12 mouse cellular contexts compared by ENCODE assay signal in the genomic region with DNA sequence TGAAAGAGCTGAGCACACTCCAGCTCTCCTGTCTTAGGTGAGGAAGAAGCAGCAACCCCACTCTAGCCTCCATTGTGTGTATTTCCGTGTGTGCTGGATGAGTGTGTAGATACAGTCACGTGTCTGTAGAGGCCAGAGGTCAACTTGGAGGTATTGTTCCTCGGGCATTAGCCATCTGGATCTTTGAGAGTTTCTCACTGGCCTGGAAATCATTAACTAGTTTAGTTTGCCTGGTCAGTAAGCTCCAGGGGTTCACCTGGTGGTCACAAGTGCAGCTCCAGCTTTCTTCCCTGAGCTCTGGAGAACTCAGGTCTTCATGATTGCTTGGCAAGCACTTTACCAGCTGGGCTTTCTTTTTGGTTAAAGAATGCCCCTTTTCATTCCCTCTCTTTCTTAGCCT. TPM values are rescaled to one million over a fixed set of nuclear protein-coding genes. Genes with fewer than 3 reads are reported as not detected.
DNase-seq lines count a peak whose midpoint lies in the region; TF ChIP-seq lines count a peak whose summit lies in the region.
"Had no signal": no experiment of that assay in that cellular context is flagged by ENCODE, and none has a peak within 500 bp of the region (broad histone marks: within the 10 kb centered on the region; RNA-seq: fewer than 3 reads in every experiment).

No protein-coding gene starts in this region.

- intact Hi-C loops in heart, adult 2 months (cut with DNase I): no loop called here
- intact Hi-C loops in heart, postnatal 10 days (cut with DNase I): no loop called here

- DNase-seq in heart, adult 2 months: no peak
- no peak for DNase-seq in heart, postnatal 10 days
- DNase-seq in forelimb bud, embryonic 11.5 days (ENCODE audit: low read depth, low spot score): peak; percentile 32
- peak; percentile 84 to 89 for DNase-seq in kidney, postnatal 36 days
- peak; percentile 54 for DNase-seq in lung, postnatal 36 days
- DNase-seq in testis, postnatal 14 days (ENCODE audit: low spot score): no peak
- no peak for DNase-seq in left cerebral cortex, adult 18-20 months (ENCODE audit: low spot score in 2 of 2)
- no peak for DNase-seq in thymus, adult 2 months
- DNase-seq: right cerebral cortex, postnatal 4 days had no signal

- WGBS in heart, adult 2 months: 28% methylated on average over 3 of the region's 3 CpGs
- WGBS in thymus, adult 2 months: 98% methylated on average over 3 of the region's 3 CpGs

- H3K36me3 ChIP-seq in heart, adult 2 months (ENCODE audit: control insufficient read depth, insufficient read depth, low read length): peaks cover 9% of the 10 kb centered on the region
- peaks cover 5% of the 10 kb centered on the region; the same call in 1 of the 2 replicates for H3K36me3 ChIP-seq in thymus, adult 2 months (ENCODE audit: control insufficient read depth, insufficient read depth, low read length)

- no peak for TF ChIP-seq EP300 in heart, adult 2 months (IDR thresholded peaks at IDR 0.05; ENCODE audit: insufficient read depth, low read depth, low read length)

- peak; percentile 57 for TF ChIP-seq CTCF in heart, adult 2 months (IDR thresholded peaks at IDR 0.05)
- no peak for TF ChIP-seq CTCF in thymus, adult 2 months (IDR thresholded peaks at IDR 0.05; ENCODE audit: borderline replicate concordance, control insufficient read depth, extremely low read depth, insufficient read depth, low read length, poor library complexity)

- no peaks in the 10 kb centered on the region for H3K27me3 ChIP-seq in heart, adult 2 months (ENCODE audit: control insufficient read depth, insufficient read depth, low read length)
- H3K27me3 ChIP-seq in thymus, adult 2 months (ENCODE audit: control insufficient read depth, insufficient read depth, low read length): no peaks in the 10 kb centered on the region
- H3K27me3 ChIP-seq: limb, embryonic 12.5 days had no signal

- H3K4me1 ChIP-seq in heart, adult 2 months (ENCODE audit: control insufficient read depth, insufficient read depth, low read length): peaks cover 9% of the 10 kb centered on the region
- H3K4me1 ChIP-seq in thymus, adult 2 months (replicated peaks; ENCODE audit: control insufficient read depth, insufficient read depth, low read length): no peaks in the 10 kb centered on the region

- H3K9ac ChIP-seq in heart, adult 2 months (ENCODE audit: low read depth, low read length): no peak overlapping the region
- H3K9ac ChIP-seq: limb, embryonic 12.5 days had no signal

- H3K4me3 ChIP-seq in heart, adult 2 months: no peak overlapping the region
- no peak overlapping the region for H3K4me3 ChIP-seq in thymus, adult 2 months (ENCODE audit: control insufficient read depth, insufficient read depth, low read length)
- H3K4me3 ChIP-seq: limb, embryonic 12.5 days; myocyte had no signal

- no peak for TF ChIP-seq POLR2A in heart, adult 2 months (IDR thresholded peaks at IDR 0.05; ENCODE audit: insufficient read depth, low read depth, low read length)
- TF ChIP-seq POLR2A in thymus, adult 2 months (IDR thresholded peaks at IDR 0.05; ENCODE audit: control insufficient read depth, extremely low read depth, insufficient read depth, low read length, poor library complexity): no peak

- H3K27ac ChIP-seq in heart, adult 2 months: no peak overlapping the region
- no peak overlapping the region for H3K27ac ChIP-seq in thymus, adult 2 months (ENCODE audit: control insufficient read depth, insufficient read depth, low read length)
- H3K27ac ChIP-seq: limb, embryonic 12.5 days had no signal

- H3K79me2 ChIP-seq in heart, adult 2 months (replicated peaks; ENCODE audit: control insufficient read depth, insufficient read depth, low read length): no peaks in the 10 kb centered on the region

RNA-seq across cellular contexts. Expression of a gene that starts 11.7 kb away (rescaled TPM):
- 10 to 100 TPM; 48.1 to 48.6 TPM for total RNA-seq in heart, adult 2 months (2021)
- 64.2 and 77.2 TPM in 2 replicates for polyA plus RNA-seq in heart, adult 2 months (2012; rRNA removed)
- total RNA-seq in heart, postnatal 10 days (2021): 10 to 100 TPM; 46.8 to 50.9 TPM
- 100 to 1,000 TPM; 159 to 172 TPM for total RNA-seq in left cerebral cortex, adult 18-20 months (2021)
- polyA plus RNA-seq in thymus, adult 2 months (2012; rRNA removed): 129 and 140 TPM in 2 replicates

RNA-seq across cellular contexts. Expression of a gene that starts 50.5 kb away (rescaled TPM):
- under 1 TPM in 1 of 2 experiments, not detected in 1; 0.05 TPM for total RNA-seq in heart, adult 2 months (2021)
- 0.06 and 0.08 TPM in 2 replicates for polyA plus RNA-seq in heart, adult 2 months (2012; rRNA removed)
- total RNA-seq in heart, postnatal 10 days (2021): under 1 TPM in 1 of 2 experiments, not detected in 1; 0.07 TPM
- total RNA-seq in left cerebral cortex, adult 18-20 months (2021): 10 to 100 TPM; 46.2 to 59.5 TPM
- 2.8 and 3.7 TPM in 2 replicates for polyA plus RNA-seq in thymus, adult 2 months (2012; rRNA removed)
- total RNA-seq: heart, postnatal 25 days had no signal

RNA-seq across cellular contexts. Expression of a gene that starts 59.6 kb away (rescaled TPM):
- total RNA-seq in heart, adult 2 months (2021): 1 to 10 TPM; 5.0 to 8.1 TPM
- polyA plus RNA-seq in heart, adult 2 months (2012; rRNA removed): 5.2 and 5.4 TPM in 2 replicates
- 1 to 10 TPM in 1 of 2 experiments, under 1 TPM in 1; 0.69 to 1.9 TPM for total RNA-seq in heart, postnatal 10 days (2021)
- 10 to 100 TPM; 78.2 to 86.3 TPM for total RNA-seq in left cerebral cortex, adult 18-20 months (2021)
- 5.1 and 6.5 TPM in 2 replicates for polyA plus RNA-seq in thymus, adult 2 months (2012; rRNA removed)

Comparison
In these comparisons a context has a peak if more than half of its experiments do, and no peak if none do; other contexts are left out.
1. DNase-seq: peak in forelimb bud, embryonic 11.5 days (single experiment), kidney, postnatal 36 days (2 of 2) and lung, postnatal 36 days (single experiment); none in heart, adult 2 months (0 of 2), heart, postnatal 10 days (0 of 2), testis, postnatal 14 days (single experiment), left cerebral cortex, adult 18-20 months (0 of 2) and thymus, adult 2 months (single experiment).
2. RNA of a gene that starts 50.5 kb away (total RNA-seq): 46.2 to 59.5 TPM in left cerebral cortex, adult 18-20 months; 0.07 TPM in heart, postnatal 10 days and 0.05 TPM in heart, adult 2 months; every median in the first group is over 10 times any median in the second.
3. RNA of a gene that starts 59.6 kb away (total RNA-seq): 78.2 to 86.3 TPM in left cerebral cortex, adult 18-20 months; 5.0 to 8.1 TPM in heart, adult 2 months and 0.69 to 1.9 TPM in heart, postnatal 10 days; every median in the first group is over 4 times any median in the second.